Mouse (Mus musculus) heart, postnatal 0 days (tissue): ENCODE measurements around the gene Elf3.

Source experiments
- CTCF ChIP-seq: IDR thresholded peaks from 2 replicates; pipeline ENCODE4 v1.5.1; 2016; ENCODE audit warnings: antibody characterized with exemption, control low read depth, low read depth
- EP300 ChIP-seq: IDR thresholded peaks from 2 replicates; pipeline ENCODE4 v1.6.1; 2016; ENCODE audit warnings: antibody characterized with exemption, low read depth

GRCm38 (mm10) chr1:135251405-135251804, 7.0 kb downstream of the Elf3 start:
- TF ChIP-seq CTCF (no peak), EP300 (no peak)
